Mouse (Mus musculus): ENCODE measurements around the gene Pigk.

Gene Pigk

DNA sequence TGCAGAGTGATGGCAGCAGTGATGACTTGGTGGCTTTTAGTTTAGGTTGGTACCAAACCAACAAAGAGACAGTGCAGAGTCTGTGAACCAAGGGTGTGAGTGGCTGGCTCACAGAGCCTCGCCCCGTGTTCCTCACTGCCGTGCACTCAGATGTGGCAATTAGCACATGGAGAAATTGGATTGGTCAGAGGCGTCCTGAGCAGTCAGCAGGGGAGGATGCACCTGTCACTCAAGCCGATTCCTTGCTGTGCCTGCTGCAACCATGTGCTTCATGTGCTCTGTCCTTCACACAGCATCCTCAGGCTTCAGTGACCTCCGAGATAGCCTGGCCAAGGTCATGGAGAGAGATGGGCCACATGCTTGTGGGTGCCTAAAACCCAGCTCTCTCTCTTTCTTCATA is 14.3 kb downstream of the Pigk start:
- no peak for DNase-seq (ENCODE audit: low spot score in 2 of 2)

DNA sequence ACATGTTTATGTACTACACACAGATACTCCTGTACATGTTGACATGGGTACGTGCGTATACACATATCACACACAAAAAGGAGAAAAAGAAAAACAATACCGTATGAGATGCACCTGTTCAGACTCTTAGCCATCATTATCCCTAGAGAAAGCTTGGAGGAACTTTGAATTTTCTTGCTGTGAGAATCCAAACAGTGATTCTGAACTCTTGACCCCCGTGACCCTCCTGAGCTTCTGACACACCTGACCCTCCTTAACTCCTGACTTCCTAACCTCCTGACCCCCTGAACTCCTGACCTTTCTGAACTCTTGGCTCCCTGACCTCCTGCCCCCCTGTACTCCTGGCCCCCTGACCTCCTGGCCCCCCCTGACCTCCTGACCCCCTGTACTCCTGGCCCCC is 19.1 kb downstream of the Pigk start:
- DNase-seq (ENCODE audit: low spot score in 2 of 2) = no peak

DNA sequence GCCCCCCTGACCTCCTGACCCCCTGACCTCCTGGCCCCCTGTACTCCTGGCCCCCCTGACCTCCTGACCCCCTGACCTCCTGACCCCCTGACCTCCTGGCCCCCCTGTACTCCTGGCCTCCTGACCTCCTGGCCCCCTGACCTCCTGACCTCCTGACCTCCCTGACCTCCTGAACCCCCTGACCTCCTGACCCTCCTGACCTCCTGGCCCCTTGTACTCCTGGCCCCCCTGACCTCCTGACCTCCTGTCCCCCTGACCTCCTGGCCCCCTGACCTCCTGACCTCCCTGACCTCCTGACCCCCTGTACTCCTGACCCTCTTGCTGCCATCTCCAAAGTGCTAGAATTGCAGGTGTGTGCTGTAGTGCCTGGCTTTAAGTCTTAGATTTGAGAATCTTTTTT is 19.6 kb downstream of the Pigk start:
- no peak for DNase-seq (ENCODE audit: low spot score in 2 of 2)

DNA sequence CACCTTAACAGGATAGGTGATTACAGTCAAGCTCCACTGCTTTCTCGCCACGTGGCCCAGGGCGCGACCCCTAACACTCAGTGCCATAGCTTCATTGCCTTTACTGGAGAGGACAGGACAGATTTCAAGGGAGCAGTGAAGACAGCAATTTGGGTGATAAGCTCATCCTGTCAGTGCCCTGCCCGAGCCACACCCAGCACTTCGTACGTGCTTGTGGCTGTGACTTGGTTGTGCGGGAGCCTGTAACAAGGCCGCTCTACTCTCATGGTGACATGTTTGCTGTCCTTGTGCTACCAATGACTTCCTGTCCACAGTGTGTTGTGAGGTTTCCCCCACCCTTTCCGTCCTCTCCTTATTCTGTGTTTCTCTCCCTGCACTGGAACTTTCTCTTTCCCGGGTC is 20.2 kb downstream of the Pigk start:
- peak in 1 of 2 experiments; percentile 13 for DNase-seq (ENCODE audit: low spot score in 2 of 2)

DNA sequence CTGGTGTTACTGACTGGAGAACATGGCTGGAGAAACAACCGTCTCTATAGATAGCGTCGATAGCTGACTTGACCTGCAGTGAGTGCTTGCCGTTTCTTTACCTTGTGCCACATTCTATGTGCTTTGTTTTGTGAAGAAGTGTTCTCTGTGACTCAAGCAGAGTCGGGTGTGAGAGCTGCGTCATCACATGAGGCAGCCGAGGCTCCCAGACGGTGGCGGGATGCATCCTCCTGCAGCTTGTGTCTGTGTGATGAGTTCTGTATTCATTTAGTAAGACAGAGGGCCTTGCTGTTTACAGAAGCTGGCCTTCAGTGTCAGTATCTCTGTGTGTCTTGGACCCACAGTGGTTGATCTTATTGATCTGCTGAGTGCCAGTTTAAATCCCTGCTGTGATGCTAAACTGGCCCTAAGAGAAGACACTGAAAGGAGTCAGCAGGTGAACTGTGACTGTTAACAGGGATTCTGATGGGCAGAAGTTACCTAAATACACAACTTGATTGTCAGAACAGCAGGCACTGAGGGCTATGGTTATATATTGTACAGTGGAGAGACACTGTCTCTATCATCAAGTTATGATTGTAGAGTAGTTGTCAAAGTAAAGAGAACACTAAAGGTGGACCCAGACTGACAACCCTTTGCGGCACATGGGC is 21.8 kb downstream of the Pigk start:
- no peak for DNase-seq (ENCODE audit: low spot score in 2 of 2)

DNA sequence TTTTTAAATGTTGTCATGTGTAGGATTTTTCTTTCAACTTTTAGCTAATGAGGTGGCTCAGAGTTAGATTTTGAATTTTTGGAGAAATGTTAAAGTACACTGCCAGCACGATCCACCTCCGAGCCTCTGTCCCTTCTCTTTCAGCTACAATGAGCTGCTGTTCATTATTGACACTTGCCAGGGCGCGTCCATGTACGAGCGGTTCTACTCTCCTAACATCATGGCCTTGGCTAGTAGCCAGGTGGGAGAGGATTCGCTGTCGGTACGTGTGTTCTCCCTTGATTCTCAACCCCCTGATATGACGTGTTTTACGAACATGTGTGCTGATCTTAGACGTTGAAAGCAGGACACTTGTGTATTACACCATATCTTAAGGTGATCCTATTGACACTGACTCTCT is 30.4 kb downstream of the Pigk start:
- no peak for DNase-seq (ENCODE audit: low spot score in 2 of 2)

DNA sequence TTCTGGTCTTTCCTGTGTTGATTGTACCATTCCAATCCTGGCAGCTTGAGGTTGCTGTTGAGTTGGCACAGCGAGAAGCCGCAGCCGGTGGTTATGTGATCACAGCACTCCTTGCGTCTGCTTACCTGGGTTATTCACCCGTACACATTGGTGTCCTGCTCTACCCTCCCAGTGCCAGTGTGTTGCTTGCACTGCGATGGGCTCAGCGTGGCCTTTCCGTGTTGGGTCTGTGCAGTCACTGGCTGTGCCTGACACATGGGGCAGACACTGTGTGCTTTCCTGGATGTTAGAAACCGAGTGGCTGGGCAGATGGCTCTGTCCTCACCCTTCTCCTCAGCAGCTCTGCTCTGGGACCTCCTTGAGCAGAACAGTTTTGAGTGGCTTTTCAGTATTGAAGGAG is 31.7 kb downstream of the Pigk start:
- no peak for DNase-seq (ENCODE audit: low spot score in 2 of 2)

DNA sequence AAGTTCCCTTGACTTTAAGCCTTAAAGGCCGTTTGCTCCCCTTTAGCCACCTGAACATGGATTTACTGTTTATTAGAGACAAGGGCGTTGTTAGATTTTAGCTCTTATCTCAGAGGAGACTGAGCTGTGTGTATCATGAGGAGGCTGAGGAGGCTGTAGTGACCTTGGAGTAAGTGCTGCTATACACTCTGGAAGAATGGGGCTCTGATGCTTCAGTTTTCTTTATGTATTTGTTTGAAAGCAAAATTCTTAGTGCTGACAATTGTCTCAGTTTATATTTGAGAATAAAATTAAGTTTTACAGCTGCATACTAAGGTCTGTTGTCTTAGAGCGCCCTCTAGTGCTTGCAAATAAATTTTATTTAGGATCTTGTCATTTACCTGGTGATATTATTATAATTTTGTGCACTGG is 35.6 kb downstream of the Pigk start:
- DNase-seq (ENCODE audit: low spot score in 2 of 2) = peak; percentile 14 to 18

DNA sequence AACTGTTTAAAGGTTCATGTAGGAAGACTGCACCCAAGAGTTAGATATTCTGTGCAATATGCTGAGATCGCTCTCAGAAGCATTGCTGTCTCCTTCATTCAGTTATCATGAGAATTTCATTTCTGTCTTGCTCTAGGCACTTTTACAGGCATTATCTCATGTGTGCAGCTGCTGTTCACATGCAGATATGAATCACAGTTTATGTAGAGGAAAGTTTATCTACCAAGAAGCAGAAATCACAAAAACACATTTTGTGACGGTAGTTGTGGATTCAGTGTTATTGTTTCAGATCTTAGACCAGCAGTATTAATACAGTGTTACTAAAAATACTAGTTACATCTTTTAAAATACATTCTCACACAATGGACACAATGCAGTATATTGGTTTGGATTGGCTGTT is 36.0 kb downstream of the Pigk start:
- no peak for DNase-seq (ENCODE audit: low spot score in 2 of 2)

DNA sequence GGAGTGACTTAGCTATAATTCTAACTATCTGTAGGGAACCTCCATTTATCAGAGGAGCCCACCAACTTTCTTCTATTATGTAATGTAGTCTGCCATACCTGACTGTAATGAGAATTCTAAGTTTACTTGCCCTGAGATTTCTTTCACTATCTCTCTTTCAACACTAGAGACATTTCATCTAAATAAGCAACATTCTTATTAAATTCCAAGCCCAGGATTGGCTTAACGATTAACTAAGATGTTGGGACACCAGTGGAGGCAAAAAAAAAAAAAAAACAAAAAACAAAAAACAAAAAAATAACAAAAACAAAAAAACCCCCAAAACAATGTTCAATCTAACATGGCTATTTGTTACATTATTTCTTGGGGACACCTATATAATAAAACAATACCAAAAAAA is 39.0 kb downstream of the Pigk start:
- DNase-seq (ENCODE audit: low spot score in 2 of 2) = no peak

DNA sequence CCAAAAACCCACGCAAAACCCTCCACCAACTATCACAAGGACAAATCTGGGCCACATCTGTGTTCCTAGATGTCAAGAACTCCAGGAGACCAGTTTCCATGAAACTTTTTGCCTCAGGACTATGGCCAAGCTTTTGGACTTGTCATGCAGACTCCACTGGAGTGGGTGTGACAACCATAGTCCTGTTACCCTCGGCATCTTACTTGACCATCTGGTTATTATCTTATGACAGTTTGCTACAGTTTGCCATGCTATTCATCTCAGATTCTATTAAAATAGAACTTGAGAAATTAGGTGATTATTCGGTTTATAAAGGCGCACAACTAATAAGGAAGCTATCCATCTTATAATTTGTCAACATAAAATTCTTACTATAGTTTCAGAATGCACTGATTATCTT is 39.4 kb downstream of the Pigk start:
- no peak for DNase-seq (ENCODE audit: low spot score in 2 of 2)

DNA sequence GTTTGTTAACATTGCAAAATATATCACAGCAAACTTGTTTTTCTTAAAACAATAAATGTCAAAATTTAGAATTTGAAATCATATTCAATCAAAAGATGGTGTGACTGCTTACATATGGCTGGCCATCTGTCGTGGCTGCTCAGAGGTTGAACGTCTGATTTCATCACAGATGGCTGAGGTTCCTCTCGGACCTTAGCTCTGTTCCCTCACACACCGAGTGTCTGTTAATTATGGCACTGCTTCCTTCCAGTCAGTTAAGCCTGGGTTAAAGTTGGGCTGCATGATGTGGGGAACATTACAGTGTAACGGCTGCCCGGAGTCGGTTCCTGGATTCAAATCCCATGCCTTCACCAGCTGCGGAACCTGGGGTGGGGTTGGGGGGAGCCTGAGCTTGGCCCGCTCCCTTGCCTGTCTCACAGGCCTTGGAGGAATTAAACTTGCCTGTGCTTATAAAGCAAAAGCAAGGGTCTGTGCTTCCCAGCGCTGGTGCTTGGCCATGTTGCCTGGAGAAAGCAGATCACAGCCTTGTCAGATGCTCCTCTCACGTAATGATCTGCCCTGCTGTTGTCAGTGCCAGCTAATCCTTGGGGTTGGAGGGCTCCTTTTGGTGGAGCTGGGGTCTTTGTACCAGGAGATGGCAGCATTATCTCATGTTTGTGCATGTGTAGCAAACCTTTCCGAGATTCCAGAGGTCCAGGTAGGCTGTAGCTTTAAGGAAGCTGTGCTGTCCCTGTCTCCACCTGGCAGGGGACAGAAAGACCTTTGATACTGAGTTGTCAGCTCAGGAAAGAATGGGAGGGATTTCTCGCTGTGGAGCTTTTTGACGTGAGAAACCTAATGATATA is 40.2 kb downstream of the Pigk start:
- no peak for DNase-seq (ENCODE audit: low spot score in 2 of 2)

DNA sequence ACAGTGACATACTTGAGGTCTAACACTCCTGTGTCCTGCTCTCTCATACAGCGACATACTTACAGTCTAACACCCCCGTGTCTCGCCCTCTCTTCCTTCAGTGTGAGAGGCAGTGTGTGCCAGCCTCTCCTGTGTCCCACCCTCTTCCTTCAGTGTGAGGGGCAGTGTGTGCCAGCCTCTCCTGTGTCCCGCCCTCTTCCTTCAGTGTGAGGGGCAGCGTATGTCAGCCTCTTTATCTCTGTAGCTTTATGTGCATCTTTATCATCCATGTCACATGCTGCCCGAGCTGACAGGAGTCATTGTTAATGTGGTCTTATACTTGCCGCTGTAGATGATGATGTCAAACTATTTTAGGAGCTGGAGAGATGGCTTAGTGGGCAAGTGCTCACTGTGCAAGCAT is 41.6 kb downstream of the Pigk start:
- no peak for DNase-seq (ENCODE audit: low spot score in 2 of 2)

DNA sequence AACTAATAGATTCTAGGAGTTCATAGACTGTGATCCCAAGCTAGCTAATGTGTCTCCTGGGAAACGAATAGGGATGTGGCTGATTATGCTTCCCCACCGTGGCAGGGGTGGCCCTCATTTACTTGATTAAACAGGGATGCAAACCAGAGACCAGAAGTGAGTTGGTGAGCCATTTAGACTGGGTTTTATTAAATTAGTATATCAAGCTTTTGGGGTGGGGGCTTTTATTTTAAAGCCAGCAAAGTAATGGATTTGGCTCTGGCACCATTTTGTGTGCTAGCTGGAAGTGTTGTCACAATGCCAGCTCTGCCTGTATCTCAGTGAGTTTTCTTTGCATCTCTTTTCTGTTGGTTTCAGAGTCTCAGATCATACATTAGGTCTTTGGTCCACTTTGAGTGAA is 43.0 kb downstream of the Pigk start:
- DNase-seq (ENCODE audit: low spot score in 2 of 2) = no peak

DNA sequence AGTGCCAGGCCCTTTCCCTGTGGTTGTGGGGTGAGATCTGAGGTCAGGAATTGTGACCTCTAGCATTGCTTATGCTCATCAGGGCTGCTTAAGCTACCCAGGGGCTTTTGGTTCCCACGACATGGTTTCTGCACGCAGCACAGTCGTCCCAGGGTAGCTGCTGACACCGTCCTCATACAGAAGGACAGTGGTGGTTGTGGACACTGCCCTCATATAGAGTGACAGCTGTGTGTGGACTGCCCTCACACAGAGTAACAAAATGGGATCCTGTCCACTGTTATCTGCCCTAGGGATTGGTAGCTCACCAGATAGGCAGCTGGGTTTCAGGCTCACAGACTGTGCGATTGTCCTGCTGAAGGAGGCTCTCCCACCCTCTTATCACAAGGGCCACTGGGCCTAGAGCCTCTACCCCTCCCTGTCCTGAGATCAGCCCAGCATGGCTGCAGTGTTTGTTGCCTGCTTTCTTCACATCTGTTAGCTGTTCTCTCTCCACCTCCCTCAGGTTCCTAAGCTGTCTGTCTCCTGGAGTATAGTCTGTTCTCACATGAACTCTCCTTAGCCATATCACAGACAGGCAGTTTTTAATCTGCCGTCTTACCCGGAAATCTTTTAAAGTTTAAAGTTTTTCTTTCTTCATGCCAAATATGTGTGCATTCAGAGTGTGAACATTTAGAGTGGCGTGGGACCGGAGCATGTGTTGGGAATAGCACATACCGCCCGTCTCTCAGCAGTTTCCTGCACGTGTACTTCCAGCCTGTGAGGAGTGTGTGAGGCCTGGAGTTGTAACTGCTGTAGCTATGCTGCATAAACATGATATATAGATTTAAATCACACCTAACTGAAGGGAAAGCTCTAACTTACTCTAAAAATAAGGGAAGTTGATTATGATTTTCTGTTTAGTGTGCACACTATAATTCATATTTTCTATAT is 43.8 kb downstream of the Pigk start:
- DNase-seq (ENCODE audit: low spot score in 2 of 2) = no peak

DNA sequence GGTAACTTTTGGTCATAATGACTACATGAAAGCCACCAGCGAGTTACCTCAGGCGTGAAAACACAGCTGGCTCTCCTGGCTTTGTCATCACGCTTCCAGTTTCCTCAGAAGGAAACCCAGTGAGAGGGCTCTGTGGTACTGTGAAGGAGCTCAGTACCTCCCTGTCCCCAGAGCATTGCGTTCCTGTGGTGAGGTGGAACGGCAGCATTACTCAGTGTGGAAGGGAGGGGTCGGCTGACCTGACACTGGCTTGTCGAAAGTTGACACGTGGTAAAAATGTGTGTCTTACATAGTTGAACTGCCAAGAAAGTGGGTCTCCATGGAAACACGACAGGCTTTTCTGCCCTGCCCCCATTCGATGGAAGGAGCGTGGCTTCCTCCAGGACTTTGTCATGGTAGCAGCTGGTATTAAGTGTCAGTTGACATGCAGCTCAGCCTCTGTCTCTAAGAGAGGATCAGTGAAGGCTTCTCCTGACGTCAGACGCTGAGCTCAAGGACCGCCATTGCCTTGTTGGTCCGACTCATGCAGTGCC is 44.7 kb downstream of the Pigk start:
- DNase-seq (ENCODE audit: low spot score in 2 of 2) = no peak

DNA sequence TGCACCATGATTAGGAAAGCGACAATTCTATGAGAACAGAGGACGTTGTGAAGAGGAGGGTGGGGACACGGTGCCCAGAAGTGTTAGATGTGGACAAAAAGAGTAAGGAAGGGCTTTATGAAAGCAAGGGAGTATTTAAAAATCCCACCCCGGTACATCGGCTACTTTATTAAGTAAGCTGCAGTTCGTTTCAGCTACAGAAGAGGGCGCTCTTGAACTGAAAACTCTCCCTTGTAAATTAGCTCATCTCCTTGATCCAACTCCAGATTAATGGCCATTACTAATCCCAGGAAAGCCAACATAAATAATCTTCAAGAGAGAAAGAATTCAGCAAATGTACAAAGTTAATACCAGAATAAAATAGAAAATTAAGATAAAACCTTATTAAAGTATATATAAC is 47.2 kb downstream of the Pigk start:
- DNase-seq (ENCODE audit: low spot score in 2 of 2) = peak; percentile 20 to 25

DNA sequence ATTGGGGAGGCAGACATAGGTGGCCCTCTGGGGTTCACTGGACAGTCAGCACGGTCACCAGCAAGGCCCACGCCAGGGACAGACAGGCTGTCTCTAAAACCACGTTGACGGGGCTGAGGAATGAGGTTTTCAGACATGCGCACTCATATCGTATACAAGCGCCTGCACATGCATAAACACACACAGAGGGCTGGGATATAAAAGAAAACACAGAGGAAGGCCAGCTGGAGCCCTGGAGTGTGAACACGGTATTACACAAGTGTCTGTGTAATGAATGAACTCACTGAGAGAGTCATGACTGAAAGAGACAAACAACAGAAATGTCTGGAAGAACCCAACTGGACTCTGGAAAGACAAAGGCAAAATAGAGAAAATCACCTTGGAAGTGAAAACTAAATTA is 47.8 kb downstream of the Pigk start:
- no peak for DNase-seq (ENCODE audit: low spot score in 2 of 2)

DNA sequence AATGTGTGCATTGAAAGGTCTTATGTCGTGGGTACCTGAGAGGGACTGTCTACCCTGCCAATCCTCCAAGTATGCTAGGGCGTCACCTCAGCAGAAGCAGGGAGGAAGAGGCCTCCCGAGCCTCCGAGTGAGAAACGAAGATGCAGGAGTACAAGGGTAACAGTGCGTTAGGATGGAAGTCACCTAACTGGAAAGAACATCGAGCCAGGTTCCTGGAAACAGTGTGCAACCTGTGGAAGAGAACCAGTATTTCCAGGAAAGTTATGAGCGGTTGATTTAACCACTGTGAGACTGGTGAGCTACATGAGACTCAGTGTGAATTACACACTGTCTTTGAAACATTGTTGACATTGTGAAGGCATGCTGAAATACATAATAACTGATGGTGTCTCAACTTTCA is 48.4 kb downstream of the Pigk start:
- DNase-seq (ENCODE audit: low spot score in 2 of 2) = no peak

DNA sequence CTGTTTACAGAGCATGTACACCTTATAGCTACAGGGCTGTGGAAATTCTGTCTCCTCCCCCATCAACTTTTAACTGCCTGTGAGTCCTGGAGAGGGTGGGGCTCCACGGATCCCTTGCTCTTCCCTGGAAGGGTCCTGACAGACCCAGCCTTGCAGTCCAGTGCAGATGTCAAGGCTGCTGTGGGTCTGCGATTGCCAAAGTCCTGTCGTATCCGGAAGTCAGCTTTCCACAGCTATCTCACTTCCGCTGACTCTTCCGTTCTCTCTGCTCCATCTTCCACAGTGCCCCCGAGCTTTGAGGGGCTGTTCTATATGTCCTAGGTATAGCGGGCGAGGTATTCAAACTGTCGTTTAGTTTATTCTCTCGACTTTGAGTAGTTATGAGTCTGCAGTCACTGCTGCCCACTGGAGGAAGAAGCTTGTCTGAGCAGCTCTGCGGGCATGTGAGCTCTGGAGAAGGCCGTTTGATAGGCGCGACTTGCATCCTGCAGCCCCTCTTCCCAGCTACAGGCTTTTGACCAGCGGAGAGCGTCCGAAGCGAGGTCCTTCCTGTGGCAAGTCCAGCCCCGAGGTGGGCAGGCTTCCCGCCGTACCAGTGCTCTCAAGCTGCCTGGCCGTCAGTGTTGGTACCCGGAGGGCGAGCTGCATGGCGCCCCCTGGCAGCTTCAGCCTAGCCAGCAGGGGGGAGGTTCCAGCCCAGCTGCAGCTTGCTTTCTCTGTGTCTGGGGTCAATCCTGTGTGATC is 49.4 kb downstream of the Pigk start:
- DNase-seq (ENCODE audit: low spot score in 2 of 2) = peak; percentile 4 to 19

DNA sequence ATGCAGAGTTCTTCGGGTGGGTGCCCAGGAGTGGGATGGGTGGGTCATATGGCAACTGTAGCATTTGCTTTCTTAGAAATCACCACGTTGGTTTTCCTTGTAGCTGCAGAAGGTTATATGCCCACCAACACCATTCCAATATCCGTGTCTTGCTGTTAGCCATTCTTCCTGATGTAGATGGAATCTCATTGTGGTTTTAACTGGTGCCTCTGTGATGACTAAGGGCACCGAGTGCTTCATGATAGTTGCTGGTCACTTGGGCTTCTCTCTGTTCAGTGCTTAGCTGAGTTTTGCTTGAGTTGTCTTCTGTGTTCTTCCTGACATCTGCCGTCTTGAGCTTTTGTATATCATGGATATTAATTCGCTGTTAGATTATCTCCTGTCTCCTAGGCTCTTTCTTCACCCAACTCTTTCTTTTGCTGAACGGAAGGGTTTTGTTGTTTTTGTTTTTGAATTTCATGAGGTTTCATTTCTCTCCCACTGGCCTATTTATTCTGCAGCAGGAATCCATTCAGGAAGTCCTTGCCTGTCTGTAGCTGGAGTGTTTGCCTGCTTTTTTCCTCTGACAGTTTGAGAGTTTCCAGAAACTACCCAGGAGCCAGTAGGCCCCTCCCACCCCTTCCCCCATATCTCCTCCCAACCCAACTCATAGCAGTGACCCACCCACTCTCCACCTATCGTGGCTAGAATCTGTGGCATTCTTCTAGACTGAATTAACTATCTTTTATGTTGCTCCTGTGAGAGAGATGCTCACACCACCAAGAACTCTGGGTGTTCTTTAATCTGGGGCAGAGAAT is 50.8 kb downstream of the Pigk start:
- DNase-seq (ENCODE audit: low spot score in 2 of 2) = no peak
